Mouse (Mus musculus) kidney, adult 2 months (tissue): ENCODE results near the gene Jade1. TPM values are rescaled to one million over a fixed set of nuclear protein-coding genes. Genes with fewer than 3 reads are reported as not detected.
A peak's percentile ranks its signal among the peaks of the same experiment; 100 is the strongest.

ENCODE experiments used
- DNase-seq: peaks from one replicate; pipeline ENCODE4 v3.0.0; 2021
- H3K27ac ChIP-seq: fragments of 200-500 bp; 2 replicates; pipeline ENCODE4 v1.5.1; 2012; ENCODE audit warnings: low read depth, low read length, control low read depth, inconsistent platforms; ENCODE audit not compliant: insufficient read depth
- H3K27me3 ChIP-seq: fragments of 200-500 bp; replicated peaks from 2 replicates; pipeline ENCODE4 v1.6.1; 2012; ENCODE audit warnings: mild to moderate bottlenecking, moderate library complexity, low read length, inconsistent platforms; ENCODE audit not compliant: control insufficient read depth, insufficient read depth
- H3K36me3 ChIP-seq: fragments of 200-500 bp; 2 replicates; pipeline ENCODE4 v1.6.1; 2012; ENCODE audit warnings: mild to moderate bottlenecking, moderate library complexity, low read length, inconsistent platforms; ENCODE audit not compliant: control insufficient read depth, insufficient read depth
- H3K4me1 ChIP-seq: fragments of 200-500 bp; 2 replicates; pipeline ENCODE4 v1.6.1; 2011; ENCODE audit warnings: low read length; ENCODE audit not compliant: control insufficient read depth, insufficient read depth
- H3K4me3 ChIP-seq: fragments of 200-500 bp; 2 replicates; pipeline ENCODE4 v1.5.1; 2011; ENCODE audit warnings: mild to moderate bottlenecking, low read depth, low read length, control low read depth; ENCODE audit not compliant: insufficient read depth
- CTCF ChIP-seq: fragments of 200-500 bp; conservative IDR thresholded peaks from 2 replicates; pipeline ENCODE4 v1.5.1; 2011; ENCODE audit warnings: low read depth, mild to moderate bottlenecking, control low read depth, low read length, moderate library complexity, mixed read lengths; ENCODE audit not compliant: insufficient read depth, insufficient read length
- POLR2A ChIP-seq: fragments of 200-500 bp; IDR thresholded peaks from one replicate; pipeline ENCODE4 v1.6.1; 2011; ENCODE audit warnings: low read depth, low read length, control low read depth
- WGBS: fragments of 180-500 bp; shearing (Covaris S2); methylation state at CpG from one replicate; pipeline ENCODE4 v1.1.7; 2018; 5-methylcytosine and 5-hydroxymethylcytosine counted together
- polyA plus RNA-seq: library from polyadenylated mRNA; depleted of rRNA; stranded (reverse); fragments of >200 nt; gene quantifications from 2 replicates; pipeline ENCODE4 v1.2.3, GENCODE M21; 2012; rRNA removed

Gene Jade1
- polyA plus RNA-seq: 29.9 and 30.2 TPM in 2 replicates

DNA sequence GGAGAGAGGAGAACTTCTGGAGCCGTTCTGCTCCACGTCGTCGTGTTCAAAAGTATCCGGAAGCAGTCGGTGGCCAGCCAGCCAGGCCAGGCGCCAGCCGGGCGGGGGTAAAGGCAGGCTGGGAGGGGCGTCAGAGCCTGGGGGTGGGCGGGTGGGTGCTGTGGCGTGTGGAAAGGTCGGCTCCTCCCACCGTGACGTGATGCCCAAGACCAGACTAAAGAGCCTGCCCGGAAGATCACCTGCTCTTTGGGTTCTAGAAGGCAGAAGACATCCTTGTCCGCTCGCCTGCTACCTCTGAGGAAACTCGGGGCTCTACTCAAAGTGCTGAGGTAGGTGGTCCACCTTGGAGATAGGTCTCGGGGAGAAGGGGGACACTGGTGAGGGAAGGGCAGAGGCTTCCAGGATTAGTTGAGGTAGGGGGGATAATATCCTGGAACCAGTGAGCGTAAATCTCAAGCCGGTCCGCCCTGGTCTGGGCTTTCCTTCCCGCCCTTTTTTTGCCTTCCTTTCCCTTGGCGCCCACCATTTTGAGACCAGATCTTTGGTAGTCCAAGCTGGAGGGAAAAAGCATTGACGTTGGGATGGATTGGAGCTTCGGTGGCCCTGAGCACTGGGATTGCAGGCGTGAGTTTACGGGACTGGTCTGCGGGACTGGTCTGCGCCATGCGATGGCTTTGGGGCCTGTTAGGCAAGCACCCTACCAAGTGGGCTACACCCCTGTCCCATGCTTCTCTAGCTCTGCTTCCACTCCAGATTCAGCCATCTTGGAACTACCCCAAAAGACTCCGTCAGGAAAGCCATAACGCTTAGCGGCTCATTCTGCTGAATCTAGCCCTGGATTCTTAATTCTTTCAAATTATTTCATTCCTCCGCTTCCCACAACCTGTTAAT is at the start of gene Jade1:
TSS of gene Jade1 (plus strand) at position 241 of the 891 bp plus-strand sequence.
- Histone ChIP-seq H3K36me3 (no peaks in the 10 kb centered on the region), H3K27me3 (no peaks in the 10 kb centered on the region), H3K27ac (no peak within 1 kb of the TSS), H3K4me1 (no peaks in the 10 kb centered on the region), H3K4me3 (no peak within 1 kb of the TSS)
- no peak for DNase-seq
- WGBS: 97% methylated on average over 36 of the region's 36 CpGs
- no peak for TF ChIP-seq CTCF
- TF ChIP-seq POLR2A: no peak

DNA sequence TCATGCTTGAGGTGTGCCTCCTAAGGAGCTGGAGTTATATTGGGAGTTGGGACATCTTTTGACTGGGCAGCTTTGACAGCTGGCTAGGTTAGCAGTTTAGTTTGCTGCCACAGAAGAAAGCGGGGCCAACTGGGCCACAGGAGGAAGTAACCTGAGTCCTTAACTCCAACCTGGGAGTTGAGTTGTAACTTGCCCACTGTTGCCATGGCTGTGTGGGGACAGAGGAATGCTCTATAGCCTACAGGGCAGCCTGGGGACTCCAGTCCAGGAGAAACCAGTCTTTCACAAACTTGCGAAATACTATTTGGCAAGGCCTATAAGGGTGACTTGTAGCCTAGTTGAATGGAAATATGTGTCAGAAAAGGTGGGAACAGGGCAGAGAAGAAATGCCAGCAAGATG is 46.1 kb upstream of the Jade1 start:
- TF ChIP-seq CTCF: no peak
- TF ChIP-seq POLR2A: no peak
- Histone ChIP-seq H3K27ac (no peak overlapping the region), H3K36me3 (no peaks in the 10 kb centered on the region), H3K4me3 (no peak overlapping the region), H3K4me1 (no peaks in the 10 kb centered on the region), H3K27me3 (no peaks in the 10 kb centered on the region)
- WGBS: 73% methylated on average over 2 of the region's 2 CpGs
- DNase-seq: peak; percentile 65

DNA sequence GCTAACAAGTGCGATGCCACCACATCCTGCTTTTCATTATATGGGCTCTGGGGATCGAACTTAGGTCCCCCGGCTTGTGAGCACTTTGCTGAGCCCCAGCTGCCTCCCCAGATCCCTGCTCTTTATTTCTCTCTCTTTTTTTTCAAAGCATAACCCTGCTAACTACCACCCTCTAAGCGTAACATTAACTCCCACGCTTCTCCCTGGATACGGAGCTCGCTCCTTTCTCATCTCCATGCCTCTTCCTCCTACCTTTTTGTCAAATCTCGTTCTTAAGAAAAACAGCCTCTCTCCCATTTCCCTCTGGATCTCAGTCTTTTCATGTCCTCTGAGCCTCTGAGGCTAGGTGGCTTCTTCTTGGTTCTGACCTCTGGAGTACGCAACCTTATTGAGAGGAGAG is 45.3 kb upstream of the Jade1 start:
- H3K27me3 ChIP-seq: no peaks in the 10 kb centered on the region
- H3K27ac ChIP-seq: no peak overlapping the region
- no peak overlapping the region for H3K4me3 ChIP-seq
- peaks cover 7% of the 10 kb centered on the region; the same call in 1 of the 2 replicates for H3K4me1 ChIP-seq
- H3K36me3 ChIP-seq: no peaks in the 10 kb centered on the region
- DNase-seq: no peak
- WGBS: 84% methylated on average over 9 of the region's 9 CpGs
- TF ChIP-seq CTCF (no peak), POLR2A (no peak)

DNA sequence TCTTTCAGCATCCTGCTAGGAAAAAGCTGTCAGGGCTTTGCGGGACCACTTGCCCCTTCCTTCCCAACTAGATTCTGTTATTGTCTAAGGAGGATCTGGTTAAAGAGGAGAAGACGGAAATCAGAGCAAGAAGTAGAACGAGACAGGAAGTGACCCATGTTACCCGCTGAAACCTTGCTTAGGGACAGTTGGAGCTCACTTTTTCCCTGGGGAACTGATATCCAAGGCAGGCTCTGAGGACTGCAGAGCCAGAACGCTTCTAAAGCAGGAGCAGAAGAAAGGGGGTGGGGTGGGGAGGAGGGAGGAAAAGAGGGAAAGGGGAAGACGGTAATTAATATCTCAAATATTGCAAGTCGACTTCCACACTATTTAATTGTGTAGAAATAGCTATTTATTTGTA is 44.8 kb upstream of the Jade1 start:
- Histone ChIP-seq H3K36me3 (no peaks in the 10 kb centered on the region), H3K4me1 (peaks cover 7% of the 10 kb centered on the region; the same call in 1 of the 2 replicates), H3K4me3 (no peak overlapping the region), H3K27ac (no peak overlapping the region), H3K27me3 (no peaks in the 10 kb centered on the region)
- TF ChIP-seq CTCF (no peak), POLR2A (no peak)
- DNase-seq: no peak
- WGBS: 58% methylated on average over 7 of the region's 7 CpGs

DNA sequence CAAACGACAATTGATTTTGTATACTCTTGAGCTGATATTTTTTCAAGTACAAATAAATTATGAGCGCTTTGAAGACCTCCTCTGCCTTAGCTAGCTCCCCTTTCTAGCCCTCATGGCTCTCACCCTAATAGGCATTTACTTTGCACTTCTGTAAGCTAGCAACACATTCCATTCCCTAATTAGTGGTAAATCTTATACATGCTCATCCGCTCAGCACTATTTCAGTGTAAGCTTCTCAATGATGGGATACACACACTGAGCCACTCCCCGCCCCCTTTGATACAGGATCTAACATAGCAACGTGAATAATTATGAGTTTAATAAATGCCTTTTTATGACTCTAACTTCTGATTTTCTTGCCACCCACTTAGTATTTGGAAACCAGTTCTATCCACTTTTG is 41.5 kb upstream of the Jade1 start:
- Histone ChIP-seq H3K36me3 (no peaks in the 10 kb centered on the region), H3K4me1 (peaks cover 7% of the 10 kb centered on the region; the same call in 1 of the 2 replicates), H3K27ac (no peak overlapping the region), H3K27me3 (no peaks in the 10 kb centered on the region), H3K4me3 (no peak overlapping the region)
- WGBS: 64% methylated on average over 5 of the region's 5 CpGs
- DNase-seq: no peak
- no peak for TF ChIP-seq POLR2A
- TF ChIP-seq CTCF: no peak

- TF ChIP-seq CTCF (no peak), POLR2A (no peak)
- WGBS: 49% methylated on average over 11 of the region's 11 CpGs
- H3K27ac ChIP-seq: peak overlapping the region; percentile 78; the same call in 1 of the 2 replicates
- H3K36me3 ChIP-seq: no peaks in the 10 kb centered on the region
- no peak overlapping the region for H3K4me3 ChIP-seq
- peak; percentile 52 for DNase-seq
- H3K4me1 ChIP-seq: peaks cover 7% of the 10 kb centered on the region; the same call in 1 of the 2 replicates
- H3K27me3 ChIP-seq: no peaks in the 10 kb centered on the region
Measured at GRCm38 (mm10) chr3:41514683-41515305, 40.7 kb upstream of the Jade1 start.

GRCm38 (mm10) chr3:41516961-41517518 is 38.5 kb upstream of the Jade1 start:
- TF ChIP-seq CTCF (no peak), POLR2A (no peak)
- DNase-seq: no peak
- WGBS: 76% methylated on average over 8 of the region's 8 CpGs
- Histone ChIP-seq H3K36me3 (no peaks in the 10 kb centered on the region), H3K27me3 (no peaks in the 10 kb centered on the region), H3K4me1 (peaks cover 9% of the 10 kb centered on the region), H3K4me3 (no peak overlapping the region), H3K27ac (no peak overlapping the region)
